Mouse (Mus musculus) adrenal gland, adult 2 months (tissue): ENCODE results near the gene Fam243. TPM values are rescaled to one million over a fixed set of nuclear protein-coding genes. Genes with fewer than 3 reads are reported as not detected.
A peak's percentile ranks its signal among the peaks of the same experiment; 100 is the strongest.

ENCODE experiments used
- DNase-seq: peaks from one replicate; pipeline ENCODE4 v3.0.0; 2021
- long read RNA-seq: library from polyadenylated mRNA; stranded (forward); transcript quantifications from one replicate; pipeline ENCODE4 v2.0.0, GENCODE M21; 2021
- polyA plus RNA-seq: library from polyadenylated mRNA; depleted of rRNA; stranded (reverse); fragments of >200 nt; gene quantifications from 2 replicates; pipeline ENCODE4 v1.2.3, GENCODE M21; 2012; rRNA removed
- total RNA-seq, 2 experiments: library from RNA; stranded (reverse); gene quantifications; 2 replicates each; pipeline ENCODE4 v1.2.3; 2021

Fam243 gene
- total RNA-seq, result not detected
- not detected in 2 replicates for polyA plus RNA-seq
- long read RNA-seq, result 0 reads

DNA sequence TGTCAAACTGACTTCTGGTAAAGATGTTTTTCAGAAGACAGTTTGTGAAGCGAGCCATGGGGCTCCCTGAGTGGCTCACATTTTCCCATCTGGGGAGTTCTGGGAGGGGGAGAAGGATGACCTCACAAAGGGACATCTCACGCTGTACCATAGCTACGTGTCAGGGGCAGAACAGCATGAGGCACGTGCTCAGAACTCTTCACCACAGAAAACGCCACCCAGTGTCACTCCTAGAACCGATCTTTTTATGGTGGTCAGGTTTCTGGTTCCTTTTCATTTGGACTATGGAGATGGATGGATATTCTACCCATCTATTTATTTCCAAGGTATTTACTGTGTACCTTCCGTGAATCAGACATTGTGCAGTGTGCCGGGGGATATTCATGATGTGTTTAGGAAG is at the start of gene Fam243:
TSS of gene Fam243 (minus strand) at position 101 of the 400 bp plus-strand sequence.
- no peak for DNase-seq

DNA sequence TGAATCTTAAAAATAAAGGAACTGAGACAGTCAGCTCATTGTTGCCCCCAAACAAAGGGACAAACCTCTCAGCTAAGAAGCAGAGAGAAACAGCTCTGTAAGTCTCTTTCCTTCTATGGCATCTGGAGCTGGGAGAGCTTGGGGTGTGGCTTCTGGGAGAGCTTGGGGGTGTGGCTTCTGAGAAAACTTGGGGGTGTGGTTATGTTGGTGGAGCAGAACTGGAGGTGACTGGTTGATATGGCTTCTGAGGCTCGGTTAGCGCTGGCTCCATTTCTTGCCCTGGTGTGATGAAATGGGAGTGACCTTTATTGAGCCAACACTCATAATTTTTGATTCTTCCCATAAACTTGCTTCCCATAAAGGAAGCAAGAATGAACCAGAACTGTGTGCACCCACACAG is 48.0 kb upstream of the Fam243 start:
- peak; percentile 46 for DNase-seq

- no peak for DNase-seq
Observed at GRCm38 (mm10) chr16:92365477-92365876, 44.2 kb upstream of the Fam243 start.

- no peak for DNase-seq
Observed at GRCm38 (mm10) chr16:92360711-92361110, 39.5 kb upstream of the Fam243 start.

DNA sequence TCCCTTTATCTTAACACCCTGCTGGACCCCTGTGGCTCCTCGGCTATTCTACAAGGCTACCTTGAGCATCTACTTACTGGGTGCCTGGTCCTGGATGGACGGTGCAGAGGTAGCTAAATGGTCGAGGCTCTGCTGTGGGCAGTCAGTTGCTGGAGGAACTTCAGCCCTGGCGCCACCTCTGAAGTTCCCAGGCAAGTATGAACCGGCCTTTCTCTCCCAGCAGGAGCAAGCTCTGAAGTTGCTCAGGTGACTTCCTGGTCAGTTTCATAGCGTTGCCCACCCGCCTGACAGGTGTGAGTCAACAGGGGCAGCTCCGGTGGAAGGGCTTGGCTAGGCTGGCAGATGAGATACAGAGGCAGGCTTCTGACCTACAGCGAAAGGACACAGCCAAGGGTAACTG is 38.0 kb upstream of the Fam243 start, which contains the start of gene Kcne1:
TSS of gene Kcne1 (minus strand) at position 240 of the 400 bp plus-strand sequence.
- DNase-seq, result no peak

GRCm38 (mm10) chr16:92358734-92359133 is 37.5 kb upstream of the Fam243 start:
- no peak for DNase-seq

- no peak for DNase-seq
Observed at GRCm38 (mm10) chr16:92357566-92357965, 36.3 kb upstream of the Fam243 start.

DNA sequence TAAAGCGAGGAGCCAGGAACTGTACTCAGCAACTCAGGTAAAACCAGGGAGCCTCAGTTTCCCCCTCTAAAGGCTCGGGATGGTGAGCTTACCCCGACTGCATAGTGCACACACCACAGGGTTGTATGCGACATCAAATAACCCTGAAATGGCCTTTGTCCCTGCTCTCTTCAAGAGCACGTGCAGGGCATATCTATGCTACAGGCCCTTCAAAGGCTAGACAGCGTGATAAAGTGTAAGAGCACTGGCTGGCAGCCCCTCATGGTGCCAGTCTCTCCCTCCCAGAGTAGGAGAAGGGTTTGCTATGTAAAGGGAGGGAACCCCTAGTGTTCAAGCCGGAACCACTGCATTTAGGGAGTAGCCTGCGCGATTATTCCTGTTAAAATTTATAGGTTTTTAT is 35.8 kb upstream of the Fam243 start:
- no peak for DNase-seq

- no peak for DNase-seq
Observed at GRCm38 (mm10) chr16:92355982-92356381, 34.7 kb upstream of the Fam243 start.

DNA sequence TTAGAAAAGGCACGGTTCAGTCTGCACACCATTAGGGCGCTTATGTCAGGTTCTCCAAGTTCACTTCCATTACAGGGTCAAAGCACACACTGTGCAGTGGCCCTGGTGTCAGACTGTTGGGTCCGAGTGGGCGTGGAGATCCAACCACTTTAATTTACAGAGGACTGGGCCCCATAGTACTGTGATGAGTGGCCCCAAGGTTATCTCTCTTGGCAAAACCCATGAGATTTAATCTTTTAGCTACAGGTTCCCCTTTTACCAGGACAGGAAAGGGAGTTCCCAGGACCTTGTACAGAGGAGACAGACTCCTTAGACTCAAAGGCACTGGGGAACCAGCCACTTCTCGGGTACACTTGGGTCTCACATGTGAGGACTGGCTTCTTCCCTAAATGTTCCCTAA is 34.1 kb upstream of the Fam243 start:
- DNase-seq, result peak; percentile 30

GRCm38 (mm10) chr16:92353897-92354296 is 32.7 kb upstream of the Fam243 start:
- no peak for DNase-seq

- DNase-seq, result no peak
Observed at GRCm38 (mm10) chr16:92353295-92353694, 32.1 kb upstream of the Fam243 start.

- peak; percentile 94 for DNase-seq
Observed at GRCm38 (mm10) chr16:92348941-92349340, 27.7 kb upstream of the Fam243 start.

DNA sequence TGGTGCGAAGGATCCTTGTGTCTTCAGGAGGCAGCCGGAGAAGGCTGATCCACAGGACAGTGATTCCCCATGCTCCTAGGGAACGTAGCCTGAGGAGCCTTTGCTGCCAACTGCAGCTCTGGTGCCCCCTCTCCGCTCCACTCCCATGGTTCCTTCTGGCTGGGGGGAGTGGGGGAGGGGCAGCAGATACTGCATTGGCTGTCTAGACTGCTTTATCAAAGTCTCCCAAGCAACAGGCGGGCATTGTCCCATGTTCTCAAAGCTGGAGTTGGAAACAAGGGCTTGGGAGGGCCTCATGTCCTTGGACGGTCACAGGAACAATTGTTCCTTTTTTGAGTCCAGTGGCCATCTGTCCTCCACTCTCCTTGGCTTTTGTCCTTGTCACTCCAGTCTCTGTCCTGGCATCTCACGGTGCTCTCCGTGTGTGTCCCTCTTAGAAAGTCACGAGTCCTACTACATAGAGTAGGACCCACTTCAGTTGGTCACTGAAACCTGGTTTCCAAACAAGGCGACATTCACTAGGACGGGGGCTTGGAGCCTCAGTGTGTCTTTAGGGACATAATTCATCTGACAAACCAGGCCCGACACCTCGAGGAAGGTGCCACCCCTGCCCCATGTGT is 25.2 kb upstream of the Fam243 start:
- DNase-seq, result peak; percentile 16

DNA sequence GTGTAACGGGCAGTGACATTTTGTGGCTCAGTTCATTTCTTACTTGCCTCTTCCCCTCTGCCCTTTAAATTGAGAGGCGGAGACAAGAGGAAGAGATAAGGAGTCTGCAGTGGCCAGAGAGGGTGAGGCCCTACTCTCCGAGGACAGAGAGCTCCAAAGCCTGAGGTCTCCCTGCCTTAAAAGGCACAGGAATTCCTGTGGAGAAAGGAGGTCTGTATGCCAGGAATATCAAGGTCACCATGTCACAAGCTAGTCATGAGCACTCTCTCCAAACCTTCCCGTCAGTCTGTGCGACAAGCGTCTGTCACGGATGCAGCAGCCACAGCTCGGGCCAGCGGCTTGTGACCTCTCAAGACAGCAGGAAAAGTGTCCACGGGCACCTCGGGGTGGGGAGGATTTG is 23.9 kb upstream of the Fam243 start:
- peak; percentile 82 for DNase-seq

GRCm38 (mm10) chr16:92340612-92341511 is 19.6 kb upstream of the Fam243 start:
- DNase-seq, result peak; percentile 68

- DNase-seq, result peak; percentile 81
Observed at GRCm38 (mm10) chr16:92336280-92336679, 15.0 kb upstream of the Fam243 start.

DNA sequence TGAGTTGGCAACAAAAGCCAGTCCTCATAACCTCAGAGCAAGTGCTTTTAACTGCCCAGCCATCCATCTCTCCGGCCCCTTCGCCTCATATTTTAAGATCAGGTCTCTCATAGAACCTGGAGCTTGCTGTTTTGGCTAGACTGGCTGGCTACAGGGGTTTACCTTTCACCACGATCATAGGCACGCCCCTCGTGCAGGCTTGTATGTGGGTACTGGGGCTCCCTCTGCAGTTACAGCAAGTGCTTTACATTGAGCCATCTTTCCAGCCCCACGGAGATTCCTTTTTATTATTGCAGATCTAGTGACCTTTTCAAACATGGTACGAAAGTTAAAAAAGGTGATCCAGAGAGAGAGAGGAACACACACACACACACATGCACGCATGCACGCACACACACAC is 13.4 kb upstream of the Fam243 start:
- no peak for DNase-seq

DNA sequence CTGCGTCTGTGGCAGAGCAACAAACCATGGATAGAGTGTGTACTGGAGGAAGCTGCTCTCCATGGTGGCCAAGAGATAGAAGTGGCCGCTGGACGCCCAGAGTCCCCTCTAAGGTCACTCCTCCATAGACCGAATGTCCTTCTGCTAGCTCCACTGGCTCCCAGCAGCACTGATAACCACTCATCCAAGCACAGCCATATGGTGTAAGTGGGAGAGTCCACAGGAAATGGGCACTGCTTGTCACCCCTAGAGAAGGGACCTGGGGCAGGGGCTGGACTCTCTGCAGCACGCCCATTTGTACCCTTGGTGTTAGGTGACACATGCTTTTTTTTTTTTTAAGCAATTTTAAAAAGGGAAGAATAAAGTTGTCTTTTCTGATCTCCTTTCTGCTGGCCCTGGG is 9.7 kb upstream of the Fam243 start:
- DNase-seq, result no peak

DNA sequence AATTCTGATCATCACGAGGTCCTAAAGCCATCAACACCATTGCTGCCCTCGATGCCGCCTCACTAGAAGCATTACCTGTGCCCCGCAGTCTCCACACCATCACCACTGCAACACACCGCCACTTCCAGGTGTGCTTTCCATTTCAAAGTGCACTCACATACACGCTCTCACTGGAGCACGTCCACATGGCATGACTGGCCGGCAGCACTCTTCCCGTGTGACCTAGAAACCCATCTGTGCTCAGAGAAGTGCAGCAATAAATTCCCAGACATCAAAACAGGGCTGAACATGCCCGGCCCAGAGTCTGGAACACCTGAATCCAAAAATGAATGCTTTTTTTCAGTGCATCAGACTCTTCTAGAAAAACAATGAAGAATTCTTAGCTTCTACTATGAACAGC is 6.7 kb upstream of the Fam243 start:
- no peak for DNase-seq

DNA sequence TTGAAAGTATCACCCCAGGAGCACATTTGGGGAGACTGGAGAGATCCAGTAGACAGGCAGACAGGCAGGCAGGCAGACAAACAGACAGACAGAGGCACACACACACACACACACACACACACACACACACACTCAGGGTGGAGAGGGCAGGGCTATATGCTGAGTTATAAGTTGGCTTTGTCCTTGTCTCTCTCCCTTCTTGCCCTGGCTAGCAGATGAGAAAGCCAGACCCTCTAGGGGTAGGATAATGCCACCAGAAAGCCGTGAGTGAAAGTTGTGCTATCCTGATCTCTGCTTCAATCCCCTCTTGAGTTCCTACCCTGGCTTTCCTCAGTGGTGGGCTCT is 3.8 kb upstream of the Fam243 start:
- no peak for DNase-seq

DNA sequence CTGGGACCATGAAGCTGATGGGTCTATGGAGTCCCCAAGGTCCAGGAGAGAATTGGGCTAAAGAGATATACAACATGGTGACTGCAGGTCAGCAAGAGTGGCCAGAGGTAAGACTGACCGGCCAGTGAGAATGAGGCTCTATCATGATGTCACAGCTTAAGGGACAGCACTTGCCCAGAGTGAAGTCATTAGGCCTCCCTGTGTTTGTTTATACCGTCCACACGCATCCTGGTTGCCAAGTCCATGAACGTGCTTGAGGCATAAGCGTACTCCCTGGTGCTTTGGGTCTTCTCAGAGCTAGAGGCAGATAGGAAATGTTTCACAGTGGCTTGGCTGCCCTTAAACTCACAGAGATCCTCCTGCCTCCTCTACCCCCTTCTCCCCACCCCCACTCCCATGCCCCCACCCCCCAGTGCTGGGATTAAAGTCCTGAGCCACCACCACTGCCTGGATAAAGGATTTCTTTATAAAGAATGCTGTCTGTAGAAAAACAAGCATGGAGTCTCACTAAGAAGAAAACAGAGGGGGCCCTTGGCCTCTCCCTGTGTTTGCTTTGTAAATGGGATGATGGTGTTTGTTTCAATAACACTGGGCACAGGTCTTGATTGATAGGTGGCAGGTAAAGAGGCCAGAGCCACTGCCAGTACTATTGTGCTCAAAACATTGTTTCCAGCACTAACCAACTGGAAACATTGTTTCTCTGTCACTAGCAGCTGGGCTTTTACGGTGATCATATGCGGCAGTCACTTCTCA is 3.2 kb upstream of the Fam243 start:
- DNase-seq, result no peak

DNA sequence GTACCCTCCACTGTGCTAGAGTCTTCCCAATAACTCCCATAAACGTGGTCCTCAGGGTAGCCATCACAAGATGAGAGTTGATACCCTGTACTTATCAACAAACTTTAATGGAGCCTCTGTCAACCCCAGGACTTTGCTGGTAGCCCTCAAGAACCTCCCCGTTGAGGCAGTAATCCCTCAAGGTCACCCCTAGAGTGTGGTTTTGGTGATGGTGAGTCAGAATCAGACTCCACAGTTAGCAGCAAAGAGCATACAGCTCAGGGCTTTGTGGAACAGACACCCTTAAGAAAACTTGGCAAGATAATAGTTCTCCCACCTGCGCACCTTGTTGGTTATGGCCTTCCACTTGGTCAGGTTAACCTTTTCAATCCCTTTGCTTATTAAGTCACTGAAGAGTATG is 880 bp downstream of the Fam243 start:
- DNase-seq, result peak; percentile 43
